Mouse (Mus musculus): ENCODE results near the gene Fxyd3. TPM values are rescaled to one million over a fixed set of nuclear protein-coding genes. Genes with fewer than 3 reads are reported as not detected.

The Fxyd3 gene
- total and polyA plus RNA-seq, 2 experiments = 0.46 to 0.50 TPM

DNA sequence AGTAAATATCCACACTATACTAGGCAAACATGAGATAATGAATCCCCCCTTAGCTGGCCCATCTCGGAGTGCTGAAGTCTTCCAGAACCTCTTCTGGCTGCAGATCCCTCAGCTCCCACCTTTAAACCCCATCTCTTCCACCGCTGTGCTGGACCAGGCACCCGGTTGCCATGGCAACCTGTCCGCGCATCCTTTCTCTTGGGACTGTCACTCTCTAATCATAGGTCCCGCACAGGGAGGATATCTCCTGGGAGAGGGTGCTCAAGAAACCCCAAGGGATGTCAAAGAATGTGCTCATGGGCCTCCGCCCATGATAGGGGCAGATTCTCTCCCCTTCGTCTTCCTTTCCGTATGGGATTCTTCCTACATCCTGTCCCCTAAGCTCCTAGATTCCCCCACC is 25.6 kb downstream of the Fxyd3 start:
- Histone ChIP-seq H3K36me3 (ENCODE audit: control insufficient read depth, insufficient read depth, low read length) (peaks cover 3% of the 10 kb centered on the region), H3K79me2 (ENCODE audit: control insufficient read depth, insufficient read depth, low read length) (0 out of 2 replicates have a peak, but pooled peaks cover 2% of the 10 kb centered on the region), H3K27me3 (ENCODE audit: control insufficient read depth, insufficient read depth, low read length) (no peaks in the 10 kb centered on the region), H3K27ac (replicated peaks; ENCODE audit: insufficient read depth, low read depth, low read length) (no peak overlapping the region), H3K4me1 (ENCODE audit: control insufficient read depth, insufficient read depth, low read length) (peaks cover 10% of the 10 kb centered on the region; the same call in 1 of the 2 replicates), H3K4me3 (ENCODE audit: insufficient read depth, low read depth, low read length) (no peak overlapping the region), H3K9ac (ENCODE audit: low read depth, low read length) (no peak overlapping the region)
- TF ChIP-seq CTCF (IDR thresholded peaks at IDR 0.05; ENCODE audit: low read depth, low read length) = no peak
- TF ChIP-seq POLR2A (IDR thresholded peaks at IDR 0.05; ENCODE audit: extremely low read depth, insufficient read depth, low read length) = no peak
- DNase-seq (ENCODE audit: extremely low read depth, low read depth, low spot score) = no peak
- WGBS = 76% methylated on average over 9 of the region's 9 CpGs

DNA sequence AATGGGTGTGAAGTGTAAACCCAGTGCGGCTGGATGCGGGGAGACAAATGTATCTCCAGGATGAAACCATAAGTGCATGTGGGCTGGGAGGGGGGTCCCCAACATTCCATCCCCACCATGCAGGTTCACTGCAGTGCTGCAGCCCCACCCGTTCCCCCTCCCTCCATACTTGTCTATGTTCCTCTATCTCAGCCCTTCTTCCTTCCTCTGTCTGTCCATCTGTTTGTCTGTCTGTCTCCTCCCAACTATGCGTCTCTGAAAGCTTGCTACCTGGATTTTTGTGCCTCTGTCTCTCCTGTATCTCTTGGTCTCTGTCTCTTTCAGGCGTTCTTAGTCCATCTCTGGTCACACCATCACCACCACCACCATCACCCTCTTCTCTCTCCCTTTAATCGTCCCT is 26.0 kb downstream of the Fxyd3 start:
- Histone ChIP-seq H3K27ac (replicated peaks; ENCODE audit: insufficient read depth, low read depth, low read length) (no peak overlapping the region), H3K79me2 (ENCODE audit: control insufficient read depth, insufficient read depth, low read length) (0 out of 2 replicates have a peak, but pooled peaks cover 2% of the 10 kb centered on the region), H3K36me3 (ENCODE audit: control insufficient read depth, insufficient read depth, low read length) (peaks cover 3% of the 10 kb centered on the region), H3K27me3 (ENCODE audit: control insufficient read depth, insufficient read depth, low read length) (no peaks in the 10 kb centered on the region), H3K4me3 (ENCODE audit: insufficient read depth, low read depth, low read length) (no peak overlapping the region), H3K4me1 (ENCODE audit: control insufficient read depth, insufficient read depth, low read length) (peaks cover 10% of the 10 kb centered on the region; the same call in 1 of the 2 replicates), H3K9ac (ENCODE audit: low read depth, low read length) (no peak overlapping the region)
- TF ChIP-seq POLR2A (IDR thresholded peaks at IDR 0.05; ENCODE audit: extremely low read depth, insufficient read depth, low read length) = no peak
- no peak for TF ChIP-seq CTCF (IDR thresholded peaks at IDR 0.05; ENCODE audit: low read depth, low read length)
- 61% methylated on average over 6 of the region's 6 CpGs for WGBS
- no peak for DNase-seq (ENCODE audit: extremely low read depth, low read depth, low spot score)

GRCm38 (mm10) chr7:31049846-31050281 is 26.6 kb downstream of the Fxyd3 start:
- Histone ChIP-seq H3K9ac (ENCODE audit: low read depth, low read length) (no peak overlapping the region), H3K27me3 (ENCODE audit: control insufficient read depth, insufficient read depth, low read length) (no peaks in the 10 kb centered on the region), H3K4me1 (ENCODE audit: control insufficient read depth, insufficient read depth, low read length) (peaks cover 10% of the 10 kb centered on the region; the same call in 1 of the 2 replicates), H3K4me3 (ENCODE audit: insufficient read depth, low read depth, low read length) (no peak overlapping the region), H3K36me3 (ENCODE audit: control insufficient read depth, insufficient read depth, low read length) (peaks cover 3% of the 10 kb centered on the region), H3K27ac (replicated peaks; ENCODE audit: insufficient read depth, low read depth, low read length) (no peak overlapping the region), H3K79me2 (ENCODE audit: control insufficient read depth, insufficient read depth, low read length) (0 out of 2 replicates have a peak, but pooled peaks cover 2% of the 10 kb centered on the region)
- WGBS = 52% methylated on average over 13 of the region's 15 CpGs
- TF ChIP-seq CTCF (IDR thresholded peaks at IDR 0.05; ENCODE audit: low read depth, low read length) (no peak), POLR2A (IDR thresholded peaks at IDR 0.05; ENCODE audit: extremely low read depth, insufficient read depth, low read length) (no peak)
- no peak for DNase-seq (ENCODE audit: extremely low read depth, low read depth, low spot score)

- Histone ChIP-seq H3K79me2 (ENCODE audit: control insufficient read depth, insufficient read depth, low read length) (no peaks in the 10 kb centered on the region), H3K27me3 (ENCODE audit: control insufficient read depth, insufficient read depth, low read length) (no peaks in the 10 kb centered on the region), H3K4me3 (ENCODE audit: insufficient read depth, low read depth, low read length) (no peak overlapping the region), H3K36me3 (ENCODE audit: control insufficient read depth, insufficient read depth, low read length) (peaks cover 3% of the 10 kb centered on the region), H3K27ac (replicated peaks; ENCODE audit: insufficient read depth, low read depth, low read length) (no peak overlapping the region), H3K9ac (ENCODE audit: low read depth, low read length) (no peak overlapping the region), H3K4me1 (ENCODE audit: control insufficient read depth, insufficient read depth, low read length) (peaks cover 10% of the 10 kb centered on the region; the same call in 1 of the 2 replicates)
- peak; percentile 13 for DNase-seq (ENCODE audit: extremely low read depth, low read depth, low spot score)
- TF ChIP-seq POLR2A (IDR thresholded peaks at IDR 0.05; ENCODE audit: extremely low read depth, insufficient read depth, low read length) = no peak
- 50% methylated on average over 5 of the region's 5 CpGs for WGBS
These were observed 27.2 kb downstream of the Fxyd3 start for GRCm38 (mm10) chr7:31049135-31049845.

- TF ChIP-seq POLR2A (IDR thresholded peaks at IDR 0.05; ENCODE audit: extremely low read depth, insufficient read depth, low read length) (no peak), CTCF (IDR thresholded peaks at IDR 0.05; ENCODE audit: low read depth, low read length) (no peak)
- peak within 1 kb of the TSS; percentile 46 for H3K9ac ChIP-seq (ENCODE audit: low read depth, low read length)
- H3K27me3 ChIP-seq (ENCODE audit: control insufficient read depth, insufficient read depth, low read length) = no peaks in the 10 kb centered on the region
- no peak for DNase-seq (ENCODE audit: extremely low read depth, low read depth, low spot score)
- peak within 1 kb of the TSS; percentile 58 for H3K4me3 ChIP-seq (ENCODE audit: insufficient read depth, low read depth, low read length)
- H3K79me2 ChIP-seq (ENCODE audit: control insufficient read depth, insufficient read depth, low read length) = no peaks in the 10 kb centered on the region
- WGBS = 60% methylated on average over 10 of the region's 10 CpGs
- H3K27ac ChIP-seq (replicated peaks; ENCODE audit: insufficient read depth, low read depth, low read length) = peak within 1 kb of the TSS; percentile 17; the same call in 1 of the 2 replicates
- no peaks in the 10 kb centered on the region for H3K4me1 ChIP-seq (ENCODE audit: control insufficient read depth, insufficient read depth, low read length)
- H3K36me3 ChIP-seq (ENCODE audit: control insufficient read depth, insufficient read depth, low read length) = no peaks in the 10 kb centered on the region
These were observed 34.0 kb downstream of the Fxyd3 start, which contains the start of gene Fxyd5 for GRCm38 (mm10) chr7:31042431-31042910. Gene Fxyd5 (minus strand): TSS chr7:31042481.

Data from liver, adult 2 months (tissue).